Mouse (Mus musculus): ENCODE data around the gene Serping1.

- TF ChIP-seq CTCF (IDR thresholded peaks at IDR 0.05; ENCODE audit: control insufficient read depth, insufficient read depth, insufficient read length) (no peak), USF1 (IDR thresholded peaks at IDR 0.05; ENCODE audit: low read depth) (no peak), MAX (IDR thresholded peaks at IDR 0.05) (no peak), MYOG (IDR thresholded peaks at IDR 0.05; ENCODE audit: control insufficient read depth, extremely low read depth, insufficient read length) (no peak), MYOD1 (IDR thresholded peaks at IDR 0.05; ENCODE audit: control insufficient read depth, insufficient read length, low read depth) (no peak), CEBPB (IDR thresholded peaks at IDR 0.05; ENCODE audit: low read depth) (no peak)
Observed at GRCm38 (mm10) chr2:84742451-84743283, 32.6 kb downstream of the Serping1 start.
